Mouse (Mus musculus) left cerebral cortex, postnatal 25 days (tissue): ENCODE measurements around the gene Zscan26. TPM values are rescaled to one million over a fixed set of nuclear protein-coding genes. Genes with fewer than 3 reads are reported as not detected.
"Not testable (repeated sequence)": the region's sequence is repeated elsewhere in the genome, so short reads cannot be mapped to it uniquely, and the experiment has no call there.

Source experiments
- DNase-seq, 2 experiments: peaks; one replicate each; pipeline ENCODE4 v3.0.0; 2022; ENCODE audit warnings: low spot score in 2 of 2, mixed read lengths in 1 of 2
- intact Hi-C: fragments of 180-260 bp; cut with DNase I; formaldehyde crosslinking; loops from one replicate; pipeline ENCODE4 v1.15.1; 2025
- total RNA-seq, 2 experiments: library from RNA; stranded (reverse); gene quantifications; 2 replicates each; pipeline ENCODE4 v1.2.3; 2021

Gene Zscan26
- total RNA-seq: 10 to 100 TPM; 48.3 to 51.3 TPM

GRCm38 (mm10) chr13:21453449-21453848 is at the start of gene Zscan26:
TSS of gene Zscan26 (minus strand) at chr13:21453730.
- intact Hi-C loops: loop anchor here (1.0 to 2.0 kb wide), 4 partner anchors 15 to 91 kb away; partner anchors contain the start of genes Nkapl, Zkscan3, Zkscan4 and Zscan12
- DNase-seq: peak; percentile 83 to 91

- intact Hi-C loops: no loop called here
Observed at GRCm38 (mm10) chr13:21502296-21502695, 48.8 kb upstream of the Zscan26 start.

GRCm38 (mm10) chr13:21501182-21501581 is 47.7 kb upstream of the Zscan26 start, which contains the start of gene Gm11273:
TSS of gene Gm11273 (minus strand) at chr13:21501418.
- intact Hi-C loops, DNase-seq: not testable (repeated sequence)

More at GRCm38 (mm10) chr13:21502296-21502695, 48.8 kb upstream of the Zscan26 start:
- DNase-seq: no peak

- intact Hi-C loops: no loop called here
- no peak for DNase-seq
Observed at GRCm38 (mm10) chr13:21495080-21495479, 41.5 kb upstream of the Zscan26 start, which contains the start of gene AK157302. TSS of gene AK157302 (plus strand) at chr13:21495223.

- intact Hi-C loops: no loop called here
- no peak for DNase-seq
Observed at GRCm38 (mm10) chr13:21492847-21493246, 39.3 kb upstream of the Zscan26 start.

- intact Hi-C loops: no loop called here
- no peak for DNase-seq
Observed at GRCm38 (mm10) chr13:21486881-21487280, 33.4 kb upstream of the Zscan26 start.

GRCm38 (mm10) chr13:21478759-21479670 is 25.5 kb upstream of the Zscan26 start, which contains the start of the genes Zkscan4 and Gm10065:
TSS of gene Zkscan4 (plus strand) at chr13:21478907.
TSS of gene Gm10065 (minus strand) at chr13:21479441.
- intact Hi-C loops: loop anchor here (1.0 to 5.0 kb wide), 5 partner anchors 26 to 117 kb away; partner anchors contain the start of genes Zkscan8, Zscan12 and Zscan26
- DNase-seq: peak; percentile 80 to 91

- DNase-seq: no peak
- intact Hi-C loops: no loop called here
Observed at GRCm38 (mm10) chr13:21472427-21472826, 18.9 kb upstream of the Zscan26 start.

GRCm38 (mm10) chr13:21469097-21469496 is 15.6 kb upstream of the Zscan26 start:
- no peak for DNase-seq
- intact Hi-C loops: loop anchor here (2.0 kb wide), 1 partner anchor 16 kb away; the partner anchor contains the start of gene Zscan26

- intact Hi-C loops: loop anchor here (2.0 kb wide), 1 partner anchor 16 kb away; the partner anchor contains the start of gene Zscan26
- DNase-seq: peak; percentile 73 to 81
Observed at GRCm38 (mm10) chr13:21468061-21469019, 14.8 kb upstream of the Zscan26 start, which contains the start of gene Nkapl. TSS of gene Nkapl (minus strand) at chr13:21468509.

GRCm38 (mm10) chr13:21467336-21467735 is 13.8 kb upstream of the Zscan26 start:
- no peak for DNase-seq
- intact Hi-C loops: no loop called here

- intact Hi-C loops, DNase-seq: not testable (repeated sequence)
Observed at GRCm38 (mm10) chr13:21462516-21462915, 9.0 kb upstream of the Zscan26 start.

GRCm38 (mm10) chr13:21456347-21456746 is 2.8 kb upstream of the Zscan26 start:
- DNase-seq: no peak
- intact Hi-C loops: no loop called here

GRCm38 (mm10) chr13:21454133-21454532 is 603 bp upstream of the Zscan26 start:
- no peak for DNase-seq
- intact Hi-C loops: no loop called here

- intact Hi-C loops: loop anchor here (1.0 to 2.0 kb wide), 4 partner anchors 16 to 90 kb away; partner anchors contain the start of genes Nkapl, Zkscan3, Zkscan4 and Zscan12
- DNase-seq: no peak
Observed at GRCm38 (mm10) chr13:21453042-21453441, 488 bp downstream of the Zscan26 start.

- no peak for DNase-seq
- intact Hi-C loops: no loop called here
Observed at GRCm38 (mm10) chr13:21447856-21448614, 5.5 kb downstream of the Zscan26 start.

- intact Hi-C loops: no loop called here
- no peak for DNase-seq
Observed at GRCm38 (mm10) chr13:21446796-21447195, 6.7 kb downstream of the Zscan26 start.

- intact Hi-C loops: loop anchor here (2.0 kb wide), 1 partner anchor 32 kb away; no protein-coding TSS in a partner anchor
- DNase-seq: no peak
Observed at GRCm38 (mm10) chr13:21441207-21441572, 12.3 kb downstream of the Zscan26 start.
